Mouse (Mus musculus) megakaryocyte, embryonic 14.5 days (primary cell): ENCODE measurements around the gene Sec14l3. TPM values are rescaled to one million over a fixed set of nuclear protein-coding genes. Genes with fewer than 3 reads are reported as not detected.

ENCODE experiments used
- H3K27me3 ChIP-seq: replicated peaks from 2 replicates; pipeline ENCODE3; 2012; ENCODE audit warnings: inconsistent platforms
- H3K36me3 ChIP-seq: replicated peaks from 2 replicates; pipeline ENCODE3; 2012; ENCODE audit warnings: low read length, inconsistent platforms, mixed read lengths
- H3K4me1 ChIP-seq: 2 replicates; pipeline ENCODE4 v1.6.1; 2012; ENCODE audit warnings: inconsistent platforms
- H3K4me3 ChIP-seq: replicated peaks from 2 replicates; pipeline ENCODE3; 2012; ENCODE audit warnings: moderate library complexity, mild to moderate bottlenecking, inconsistent platforms
- H3K9me3 ChIP-seq: 2 replicates; pipeline ENCODE4 v1.6.1; 2012; ENCODE audit warnings: inconsistent platforms
- FLI1 ChIP-seq: IDR thresholded peaks from 2 replicates; pipeline ENCODE4 v1.6.1; 2012; ENCODE audit warnings: low read length, inconsistent platforms, mixed read lengths
- GATA1 ChIP-seq: IDR thresholded peaks from 3 replicates; pipeline ENCODE4 v1.6.1; 2012; ENCODE audit warnings: mixed read lengths, low read length, inconsistent platforms, borderline replicate concordance
- polyA plus RNA-seq: library from polyadenylated mRNA; stranded (reverse); fragments of >175 nt; gene quantifications from 2 replicates; pipeline ENCODE4 v1.2.3, GENCODE M21; 2012; ENCODE audit warnings: low replicate concordance; ENCODE audit not compliant: insufficient read depth

The Sec14l3 gene
- polyA plus RNA-seq, 1 experiment = not detected

DNA sequence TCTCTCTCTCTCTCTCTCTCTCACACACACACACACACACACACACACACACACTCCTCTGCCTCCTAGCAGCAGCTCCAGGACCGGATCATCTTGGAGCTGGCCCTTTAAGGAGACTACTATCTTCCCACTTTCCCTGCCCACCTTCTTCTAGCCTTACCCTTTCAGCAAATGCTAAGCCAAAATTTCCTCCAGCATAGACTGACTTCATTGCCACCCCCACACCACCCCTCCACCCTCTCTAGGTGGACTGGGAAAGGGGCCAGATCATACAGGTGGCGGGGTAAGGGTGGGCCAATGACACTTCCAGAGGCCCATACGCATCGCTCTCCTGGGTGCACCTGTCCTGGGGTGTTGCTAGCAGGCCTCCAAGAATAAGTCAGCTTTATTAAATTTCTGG is 50.8 kb downstream of the Sec14l3 start:
- H3K4me3 ChIP-seq = no peak overlapping the region
- H3K9me3 ChIP-seq = no peaks in the 10 kb centered on the region
- H3K36me3 ChIP-seq = peaks cover 51% of the 10 kb centered on the region
- TF ChIP-seq GATA1 (no peak), FLI1 (no peak)
- H3K4me1 ChIP-seq = peaks cover 63% of the 10 kb centered on the region
- H3K27me3 ChIP-seq = no peaks in the 10 kb centered on the region

GRCm38 (mm10) chr11:4116458-4117141 is 52.0 kb downstream of the Sec14l3 start:
- no peaks in the 10 kb centered on the region for H3K9me3 ChIP-seq
- TF ChIP-seq FLI1 (no peak), GATA1 (no peak)
- H3K4me3 ChIP-seq = peak overlapping the region; percentile 96
- H3K4me1 ChIP-seq = peaks cover 74% of the 10 kb centered on the region
- H3K27me3 ChIP-seq = no peaks in the 10 kb centered on the region
- H3K36me3 ChIP-seq = peaks cover 39% of the 10 kb centered on the region

- TF ChIP-seq FLI1 = no peak
- no peak for TF ChIP-seq GATA1
- Histone ChIP-seq H3K4me3 (peak overlapping the region; percentile 96), H3K36me3 (peaks cover 30% of the 10 kb centered on the region), H3K9me3 (no peaks in the 10 kb centered on the region), H3K4me1 (peaks cover 84% of the 10 kb centered on the region), H3K27me3 (no peaks in the 10 kb centered on the region)
Measured at GRCm38 (mm10) chr11:4117372-4118071, 52.9 kb downstream of the Sec14l3 start.

GRCm38 (mm10) chr11:4118081-4118921 is 53.7 kb downstream of the Sec14l3 start:
- peak overlapping the region; percentile 96 for H3K4me3 ChIP-seq
- TF ChIP-seq FLI1 (no peak), GATA1 (no peak)
- peaks cover 86% of the 10 kb centered on the region for H3K4me1 ChIP-seq
- no peaks in the 10 kb centered on the region for H3K9me3 ChIP-seq
- peaks cover 22% of the 10 kb centered on the region for H3K36me3 ChIP-seq
- H3K27me3 ChIP-seq = no peaks in the 10 kb centered on the region

GRCm38 (mm10) chr11:4119635-4120034 is 55.0 kb downstream of the Sec14l3 start:
- H3K9me3 ChIP-seq = peaks cover 4% of the 10 kb centered on the region
- TF ChIP-seq GATA1 (peak; percentile 86; the same call in 2 of the 3 replicates), FLI1 (0 out of 2 replicates have a peak, but pooled peaks have one; percentile 29)
- peaks cover 13% of the 10 kb centered on the region for H3K36me3 ChIP-seq
- H3K4me3 ChIP-seq = peak overlapping the region; percentile 96
- H3K27me3 ChIP-seq = no peaks in the 10 kb centered on the region
- peaks cover 88% of the 10 kb centered on the region for H3K4me1 ChIP-seq

DNA sequence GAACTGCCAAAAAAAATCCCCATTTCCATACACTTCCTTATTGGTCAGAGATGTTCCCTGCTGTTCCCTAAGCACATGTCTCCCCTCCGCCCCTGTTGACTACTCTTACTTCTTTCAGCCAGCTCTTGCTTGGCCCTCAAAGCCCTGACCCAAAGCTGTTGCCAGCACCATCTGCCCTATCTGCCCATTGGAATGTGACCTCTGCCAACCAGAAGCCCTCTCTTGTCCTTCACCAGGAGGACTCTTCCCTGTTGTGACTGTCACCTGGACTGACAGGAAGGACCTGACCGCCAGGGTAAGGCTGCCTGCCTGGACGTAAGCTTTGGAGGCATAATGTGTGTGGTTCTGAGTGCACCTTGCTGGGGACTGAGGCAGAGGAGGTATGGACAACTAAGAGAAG is 57.0 kb downstream of the Sec14l3 start:
- peaks cover 21% of the 10 kb centered on the region for H3K9me3 ChIP-seq
- H3K27me3 ChIP-seq = no peaks in the 10 kb centered on the region
- H3K4me3 ChIP-seq = peak overlapping the region; percentile 40
- peaks cover under 1% of the 10 kb centered on the region for H3K36me3 ChIP-seq
- no peak for TF ChIP-seq GATA1
- no peak for TF ChIP-seq FLI1
- peaks cover 75% of the 10 kb centered on the region for H3K4me1 ChIP-seq

DNA sequence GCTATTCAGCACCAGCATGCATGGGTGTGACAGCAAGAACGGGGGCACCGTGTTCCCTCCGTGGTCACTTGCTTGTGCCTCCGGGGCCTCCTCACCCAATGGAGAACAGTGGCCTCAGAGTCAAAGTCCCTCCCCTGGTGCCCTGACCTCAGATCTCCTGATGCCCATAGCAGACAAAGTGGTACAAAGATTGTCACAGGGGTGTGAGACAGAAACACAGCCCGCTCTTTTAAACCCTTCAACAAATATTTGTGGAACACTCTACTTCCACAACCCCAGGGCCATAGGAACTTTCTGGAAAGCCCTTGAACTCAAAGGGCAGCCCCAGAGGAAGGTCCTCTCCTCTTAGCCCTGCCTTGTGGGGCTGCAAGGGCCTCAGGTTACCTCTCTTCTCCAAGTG is 57.6 kb downstream of the Sec14l3 start:
- Histone ChIP-seq H3K4me1 (peaks cover 69% of the 10 kb centered on the region), H3K36me3 (no peaks in the 10 kb centered on the region), H3K9me3 (peaks cover 25% of the 10 kb centered on the region), H3K4me3 (peak overlapping the region; percentile 87), H3K27me3 (no peaks in the 10 kb centered on the region)
- TF ChIP-seq FLI1 (no peak), GATA1 (no peak)

DNA sequence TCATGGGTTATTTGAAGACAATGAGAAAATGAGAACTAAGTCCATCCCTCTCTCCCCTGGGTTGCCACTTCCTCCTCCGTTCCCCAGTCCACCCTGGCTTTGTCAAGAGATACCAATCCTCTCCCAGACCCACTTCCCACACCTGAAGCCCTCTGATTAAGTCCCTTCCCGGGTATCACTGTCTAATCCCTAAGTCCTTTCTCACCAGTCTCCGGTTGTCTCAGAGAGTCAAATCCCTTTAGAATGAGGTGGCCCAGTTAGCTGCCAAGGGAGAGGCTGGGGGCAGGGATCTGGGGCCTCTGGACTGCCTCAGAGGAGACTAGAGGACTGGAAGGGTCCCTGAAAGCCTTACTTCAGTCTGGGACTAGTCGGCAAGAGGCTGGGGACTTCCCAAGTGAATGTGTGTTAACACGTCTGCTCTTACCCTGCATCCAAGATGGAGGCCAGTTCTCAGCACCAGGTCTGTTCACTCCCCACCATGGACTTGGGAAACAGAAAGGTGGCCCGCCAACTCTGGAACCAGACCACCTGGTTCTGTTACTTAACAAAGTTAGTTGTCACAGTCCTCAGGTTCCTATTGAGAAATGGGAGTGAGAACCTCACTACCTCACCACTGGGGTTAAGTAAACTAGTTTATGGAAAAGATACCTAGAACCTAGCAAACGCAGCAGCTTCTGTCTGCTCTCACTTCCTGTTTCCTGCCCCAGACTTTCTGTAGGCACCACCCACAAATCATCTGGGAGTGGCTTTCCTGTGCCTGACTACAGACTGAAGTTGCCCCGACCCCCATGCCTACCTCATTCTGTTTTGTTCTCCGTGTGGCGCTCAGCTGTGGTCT is 58.3 kb downstream of the Sec14l3 start, which contains the start of gene Sec14l2:
Gene Sec14l2, minus strand, starts transcription at position 674 of the 838 bp plus-strand sequence.
- TF ChIP-seq GATA1 = no peak
- TF ChIP-seq FLI1 = no peak
- no peaks in the 10 kb centered on the region for H3K27me3 ChIP-seq
- H3K36me3 ChIP-seq = no peaks in the 10 kb centered on the region
- peak within 1 kb of the TSS; percentile 87 for H3K4me3 ChIP-seq
- H3K9me3 ChIP-seq = peaks cover 27% of the 10 kb centered on the region
- H3K4me1 ChIP-seq = peaks cover 62% of the 10 kb centered on the region

- peak overlapping the region; percentile 87 for H3K4me3 ChIP-seq
- H3K27me3 ChIP-seq = no peaks in the 10 kb centered on the region
- no peak for TF ChIP-seq FLI1
- TF ChIP-seq GATA1 = no peak
- peaks cover 52% of the 10 kb centered on the region for H3K4me1 ChIP-seq
- H3K9me3 ChIP-seq = peaks cover 27% of the 10 kb centered on the region
- H3K36me3 ChIP-seq = no peaks in the 10 kb centered on the region
Measured at GRCm38 (mm10) chr11:4123922-4124321, 59.3 kb downstream of the Sec14l3 start.
